Mouse (Mus musculus) hindbrain, embryonic 13.5 days (tissue): ENCODE measurements around the gene Gm11037. TPM values are rescaled to one million over a fixed set of nuclear protein-coding genes. Genes with fewer than 3 reads are reported as not detected.
A peak's percentile ranks its signal among the peaks of the same experiment; 100 is the strongest.
"Not testable (repeated sequence)": the region's sequence is repeated elsewhere in the genome, so short reads cannot be mapped to it uniquely, and the experiment has no call there.

Source experiments
- ATAC-seq: fragments of 200-750 bp; cut with Nextera tagmentation; 2 replicates; pipeline ENCODE4 v1.8.0; 2017; ENCODE audit warnings: moderate TSS enrichment; ENCODE audit not compliant: low FRiP score
- H3K27ac ChIP-seq: fragments of 300-500 bp; sonication (generic); 2 replicates; pipeline ENCODE4 v1.5.1; 2015; ENCODE audit warnings: inconsistent platforms, mild to moderate bottlenecking, moderate library complexity
- H3K27me3 ChIP-seq: fragments of 300-500 bp; sonication (generic); 2 replicates; pipeline ENCODE4 v1.6.1; 2015; ENCODE audit warnings: mild to moderate bottlenecking, inconsistent platforms
- H3K36me3 ChIP-seq: fragments of 300-500 bp; sonication (generic); 2 replicates; pipeline ENCODE4 v1.6.1; 2015; ENCODE audit warnings: mild to moderate bottlenecking, inconsistent platforms
- H3K4me1 ChIP-seq: fragments of 300-500 bp; sonication (generic); replicated peaks from 2 replicates; pipeline ENCODE4 v1.6.1; 2015; ENCODE audit warnings: inconsistent platforms
- H3K4me2 ChIP-seq: fragments of 300-500 bp; sonication (generic); 2 replicates; pipeline ENCODE4 v1.6.1; 2015; ENCODE audit warnings: inconsistent platforms, mild to moderate bottlenecking, moderate library complexity
- H3K4me3 ChIP-seq: fragments of 300-500 bp; sonication (generic); 2 replicates; pipeline ENCODE4 v1.5.1; 2015; ENCODE audit warnings: mild to moderate bottlenecking, inconsistent platforms
- H3K9ac ChIP-seq: fragments of 300-500 bp; sonication (generic); 2 replicates; pipeline ENCODE4 v1.6.1; 2015; ENCODE audit warnings: mild to moderate bottlenecking, inconsistent platforms
- H3K9me3 ChIP-seq: fragments of 300-500 bp; sonication (generic); 2 replicates; pipeline ENCODE4 v1.6.1; 2016; ENCODE audit warnings: inconsistent platforms
- WGBS: fragments of 180-500 bp; shearing (Covaris S2); methylation state at CpG from one replicate; pipeline ENCODE4 v1.1.7; 2015; 5-methylcytosine and 5-hydroxymethylcytosine counted together
- polyA plus RNA-seq: library from polyadenylated mRNA; unstranded; fragments of >200 nt; fragmentation: Nextera tagmentation; extraction: Ambion mirVana; gene quantifications from 2 replicates; pipeline ENCODE4 v1.2.1, GENCODE M21; 2015

The Gm11037 gene
- polyA plus RNA-seq, 1 experiment from 2014 or later: not detected

GRCm38 (mm10) chr2:131105061-131105460 lies 28.2 kb upstream of the Gm11037 start:
- not testable (repeated sequence) for H3K9ac ChIP-seq, H3K27me3 ChIP-seq, H3K36me3 ChIP-seq, H3K4me1 ChIP-seq, H3K9me3 ChIP-seq, ATAC-seq, H3K27ac ChIP-seq, H3K4me3 ChIP-seq, H3K4me2 ChIP-seq
- 65% methylated on average over 4 of the region's 4 CpGs for WGBS

- no peak overlapping the region for H3K4me2 ChIP-seq
- WGBS: 86% methylated on average over 5 of the region's 5 CpGs
- no peak for ATAC-seq
- no peak overlapping the region for H3K27ac ChIP-seq
- H3K36me3 ChIP-seq: no peaks in the 10 kb centered on the region
- no peaks in the 10 kb centered on the region for H3K4me1 ChIP-seq
- no peak overlapping the region for H3K9ac ChIP-seq
- H3K4me3 ChIP-seq: no peak overlapping the region
- no peaks in the 10 kb centered on the region for H3K27me3 ChIP-seq
- no peaks in the 10 kb centered on the region for H3K9me3 ChIP-seq
Measured at GRCm38 (mm10) chr2:131105989-131106388, 27.3 kb upstream of the Gm11037 start.

- Histone ChIP-seq H3K4me2 (no peak overlapping the region), H3K4me3 (no peak overlapping the region), H3K4me1 (no peaks in the 10 kb centered on the region), H3K9me3 (no peaks in the 10 kb centered on the region), H3K27me3 (no peaks in the 10 kb centered on the region), H3K27ac (no peak overlapping the region), H3K9ac (no peak overlapping the region), H3K36me3 (no peaks in the 10 kb centered on the region)
- ATAC-seq: no peak
- 92% methylated on average over 2 of the region's 2 CpGs for WGBS
Measured at GRCm38 (mm10) chr2:131118968-131119574, 14.2 kb upstream of the Gm11037 start.

GRCm38 (mm10) chr2:131124166-131124565 lies 9.1 kb upstream of the Gm11037 start:
- ATAC-seq: no peak
- no peak overlapping the region for H3K27ac ChIP-seq
- peaks cover 18% of the 10 kb centered on the region for H3K4me1 ChIP-seq
- no peaks in the 10 kb centered on the region for H3K36me3 ChIP-seq
- H3K27me3 ChIP-seq: 0 out of 2 replicates have a peak, but pooled peaks cover 5% of the 10 kb centered on the region
- no peak overlapping the region for H3K4me2 ChIP-seq
- 76% methylated on average over 3 of the region's 3 CpGs for WGBS
- H3K4me3 ChIP-seq: no peak overlapping the region
- no peak overlapping the region for H3K9ac ChIP-seq
- no peaks in the 10 kb centered on the region for H3K9me3 ChIP-seq

GRCm38 (mm10) chr2:131125157-131125963 lies 7.9 kb upstream of the Gm11037 start:
- H3K27ac ChIP-seq: no peak overlapping the region
- WGBS: 93% methylated on average over 9 of the region's 9 CpGs
- no peak for ATAC-seq

GRCm38 (mm10) chr2:131125964-131126815 lies 7.1 kb upstream of the Gm11037 start:
- Histone ChIP-seq H3K9ac (no peak overlapping the region), H3K27ac (no peak overlapping the region), H3K4me2 (peak overlapping the region; percentile 83; the same call in 1 of the 2 replicates), H3K9me3 (no peaks in the 10 kb centered on the region), H3K36me3 (no peaks in the 10 kb centered on the region), H3K4me3 (no peak overlapping the region), H3K4me1 (peaks cover 18% of the 10 kb centered on the region), H3K27me3 (0 out of 2 replicates have a peak, but pooled peaks cover 5% of the 10 kb centered on the region)
- no peak; the same call in 1 of the 2 replicates for ATAC-seq
- WGBS: 48% methylated on average over 9 of the region's 9 CpGs

More at GRCm38 (mm10) chr2:131125157-131125963, 7.9 kb upstream of the Gm11037 start:
- H3K4me1 ChIP-seq: peaks cover 18% of the 10 kb centered on the region
- no peak overlapping the region for H3K4me2 ChIP-seq
- no peak overlapping the region for H3K9ac ChIP-seq
- 0 out of 2 replicates have a peak, but pooled peaks cover 5% of the 10 kb centered on the region for H3K27me3 ChIP-seq
- no peaks in the 10 kb centered on the region for H3K36me3 ChIP-seq
- no peaks in the 10 kb centered on the region for H3K9me3 ChIP-seq
- H3K4me3 ChIP-seq: no peak overlapping the region

- Histone ChIP-seq H3K9ac (peak within 1 kb of the TSS; percentile 73), H3K27ac (no peak within 1 kb of the TSS), H3K36me3 (no peaks in the 10 kb centered on the region), H3K9me3 (no peaks in the 10 kb centered on the region), H3K4me3 (peak within 1 kb of the TSS; percentile 41), H3K4me2 (peak within 1 kb of the TSS; percentile 83), H3K27me3 (0 out of 2 replicates have a peak, but pooled peaks cover 5% of the 10 kb centered on the region), H3K4me1 (peaks cover 18% of the 10 kb centered on the region)
- ATAC-seq: peak; percentile 58
- 2% methylated on average over 28 of the region's 28 CpGs for WGBS
Measured at GRCm38 (mm10) chr2:131127161-131127730, 6.1 kb upstream of the Gm11037 start, which contains the start of gene Hspa12b. Gene Hspa12b, plus strand, starts transcription at chr2:131127280.

GRCm38 (mm10) chr2:131128211-131128610 lies 5.1 kb upstream of the Gm11037 start:
- Histone ChIP-seq H3K4me1 (peaks cover 18% of the 10 kb centered on the region), H3K27me3 (0 out of 2 replicates have a peak, but pooled peaks cover 5% of the 10 kb centered on the region), H3K27ac (no peak overlapping the region), H3K9ac (no peak overlapping the region), H3K36me3 (no peaks in the 10 kb centered on the region), H3K4me3 (peak overlapping the region; percentile 41; the same call in 1 of the 2 replicates), H3K9me3 (no peaks in the 10 kb centered on the region), H3K4me2 (peak overlapping the region; percentile 83)
- no peak for ATAC-seq
- WGBS: 93% methylated on average over 5 of the region's 5 CpGs

GRCm38 (mm10) chr2:131128636-131129157 lies 4.6 kb upstream of the Gm11037 start:
- no peak overlapping the region for H3K27ac ChIP-seq
- no peak overlapping the region for H3K4me3 ChIP-seq
- peak overlapping the region; percentile 83; the same call in 1 of the 2 replicates for H3K4me2 ChIP-seq
- H3K27me3 ChIP-seq: 0 out of 2 replicates have a peak, but pooled peaks cover 5% of the 10 kb centered on the region
- 87% methylated on average over 3 of the region's 3 CpGs for WGBS
- H3K9ac ChIP-seq: no peak overlapping the region
- ATAC-seq: no peak
- no peaks in the 10 kb centered on the region for H3K36me3 ChIP-seq
- H3K9me3 ChIP-seq: no peaks in the 10 kb centered on the region
- peaks cover 18% of the 10 kb centered on the region for H3K4me1 ChIP-seq

- H3K27me3 ChIP-seq: 0 out of 2 replicates have a peak, but pooled peaks cover 5% of the 10 kb centered on the region
- H3K4me1 ChIP-seq: peaks cover 18% of the 10 kb centered on the region
- H3K4me3 ChIP-seq: no peak overlapping the region
- no peak for ATAC-seq
- H3K27ac ChIP-seq: no peak overlapping the region
- no peaks in the 10 kb centered on the region for H3K36me3 ChIP-seq
- H3K9me3 ChIP-seq: no peaks in the 10 kb centered on the region
- H3K9ac ChIP-seq: no peak overlapping the region
- H3K4me2 ChIP-seq: no peak overlapping the region
- WGBS: 87% methylated on average over 5 of the region's 5 CpGs
Measured at GRCm38 (mm10) chr2:131129836-131130235, 3.5 kb upstream of the Gm11037 start.

GRCm38 (mm10) chr2:131130849-131131248 lies 2.4 kb upstream of the Gm11037 start:
- Histone ChIP-seq H3K36me3 (no peaks in the 10 kb centered on the region), H3K27ac (no peak overlapping the region), H3K9ac (no peak overlapping the region), H3K4me3 (no peak overlapping the region), H3K27me3 (0 out of 2 replicates have a peak, but pooled peaks cover 3% of the 10 kb centered on the region), H3K4me2 (no peak overlapping the region), H3K9me3 (no peaks in the 10 kb centered on the region), H3K4me1 (peaks cover 18% of the 10 kb centered on the region)
- 86% methylated on average over 2 of the region's 2 CpGs for WGBS
- no peak for ATAC-seq
